Mouse (Mus musculus) CH12.LX (cell line): Measurements from ENCODE around the gene Rrp36. TPM values are rescaled to one million over a fixed set of nuclear protein-coding genes. Genes with fewer than 3 reads are reported as not detected.

Experiments used
- DNase-seq: peaks from one replicate; pipeline ENCODE4 v3.0.0-alpha.2; 2013; ENCODE audit errors: extremely low read depth
- H3K27ac ChIP-seq: 2 replicates; pipeline ENCODE4 v1.5.1; 2012; ENCODE audit warnings: low read depth, mild to moderate bottlenecking, control low read depth, moderate library complexity; ENCODE audit not compliant: insufficient read depth
- H3K27me3 ChIP-seq: replicated peaks from 2 replicates; pipeline ENCODE3; 2012; ENCODE audit warnings: inconsistent platforms
- H3K36me3 ChIP-seq, 2 experiments: replicated peaks in 1 of 2; 2 replicates each; pipeline versions ENCODE3 to v1.6.1; 2012; ENCODE audit warnings: inconsistent platforms in 1 of 2, low read length in 1 of 2, mild to moderate bottlenecking in 1 of 2, mixed read lengths in 1 of 2, moderate library complexity in 1 of 2; ENCODE audit not compliant: control insufficient read depth in 1 of 2, insufficient read depth in 1 of 2
- H3K4me1 ChIP-seq, 2 experiments: 2 replicates each; pipeline ENCODE4 v1.6.1; 2012; ENCODE audit warnings: inconsistent platforms in 1 of 2, moderate library complexity in 1 of 2; ENCODE audit not compliant: insufficient read depth in 2 of 2, control insufficient read depth in 1 of 2
- H3K4me2 ChIP-seq: 2 replicates; pipeline ENCODE4 v1.6.1; 2012; ENCODE audit warnings: low read depth, mild to moderate bottlenecking, control low read depth; ENCODE audit not compliant: poor library complexity, insufficient read depth, severe bottlenecking
- H3K4me3 ChIP-seq, 3 experiments: fragments of 150-350 bp in 1 of 3; sonication (generic) in 1 of 3; replicated peaks in 1 of 3; 2 replicates each; pipeline versions ENCODE3 to v1.5.1; 2011 to 2012; ENCODE audit warnings: low read depth in 2 of 3, low read length in 2 of 3, mild to moderate bottlenecking in 2 of 3, moderate library complexity in 2 of 3, control low read depth in 1 of 3, improper control_type of control experiment in 1 of 3, inconsistent platforms in 1 of 3, mixed read lengths in 1 of 3; ENCODE audit not compliant: poor library complexity in 1 of 3
- H3K79me2 ChIP-seq: replicated peaks from 2 replicates; pipeline ENCODE4 v1.6.1; 2012; ENCODE audit warnings: mild to moderate bottlenecking, moderate library complexity; ENCODE audit not compliant: control insufficient read depth, poor library complexity, insufficient read depth, severe bottlenecking; ENCODE audit errors: extremely low read depth
- H3K9ac ChIP-seq: 2 replicates; pipeline ENCODE4 v1.6.1; 2012; ENCODE audit warnings: low read depth, mild to moderate bottlenecking, control low read depth, moderate library complexity; ENCODE audit not compliant: insufficient read depth
- H3K9me3 ChIP-seq: replicated peaks from 2 replicates; pipeline ENCODE3; 2012; ENCODE audit warnings: low read length, inconsistent platforms, mixed read lengths
- CHD2 ChIP-seq: IDR thresholded peaks from 2 replicates; pipeline ENCODE4 v1.6.1; 2011; ENCODE audit warnings: low read length, improper control_type of control experiment
- E2F4 ChIP-seq: IDR thresholded peaks from 2 replicates; pipeline ENCODE4 v1.6.1; 2011; ENCODE audit warnings: low read depth, low read length, improper control_type of control experiment; ENCODE audit not compliant: insufficient replicate concordance
- ELF1 ChIP-seq: IDR thresholded peaks from 2 replicates; pipeline ENCODE4 v1.6.1; 2014; ENCODE audit warnings: low read depth, mild to moderate bottlenecking, inconsistent platforms, low read length, improper control_type of control experiment
- EP300 ChIP-seq: IDR thresholded peaks from 2 replicates; pipeline ENCODE4 v1.6.1; 2011; ENCODE audit warnings: low read length, improper control_type of control experiment
- GABPA ChIP-seq: IDR thresholded peaks from 2 replicates; pipeline ENCODE4 v1.6.1; 2012; ENCODE audit warnings: low read depth, low read length, improper control_type of control experiment, inconsistent platforms; ENCODE audit not compliant: insufficient replicate concordance
- JUN ChIP-seq: IDR thresholded peaks from 2 replicates; pipeline ENCODE4 v1.6.1; 2011; ENCODE audit warnings: low read depth, mild to moderate bottlenecking, low read length, improper control_type of control experiment, moderate library complexity; ENCODE audit not compliant: insufficient read depth
- JUND ChIP-seq: conservative IDR thresholded peaks from 2 replicates; pipeline ENCODE4 v1.6.1; 2011; ENCODE audit warnings: low read depth, low read length, improper control_type of control experiment
- MAFK ChIP-seq: IDR thresholded peaks from 2 replicates; pipeline ENCODE4 v1.6.1; 2011; ENCODE audit warnings: low read length, improper control_type of control experiment; ENCODE audit not compliant: insufficient replicate concordance
- MAX ChIP-seq: IDR thresholded peaks from 2 replicates; pipeline ENCODE4 v1.6.1; 2011; ENCODE audit warnings: low read length, improper control_type of control experiment
- MAZ ChIP-seq: IDR thresholded peaks from 2 replicates; pipeline ENCODE4 v1.6.1; 2012; ENCODE audit warnings: low read depth, mild to moderate bottlenecking, inconsistent platforms, low read length, improper control_type of control experiment, moderate library complexity
- MXI1 ChIP-seq: IDR thresholded peaks from 2 replicates; pipeline ENCODE4 v1.6.1; 2011; ENCODE audit warnings: mild to moderate bottlenecking, low read depth, low read length, improper control_type of control experiment
- MYC ChIP-seq: IDR thresholded peaks from 2 replicates; pipeline ENCODE4 v1.6.1; 2011; ENCODE audit warnings: low read depth, mild to moderate bottlenecking, improper control_type of control experiment, low read length
- NELFE ChIP-seq: IDR thresholded peaks from 2 replicates; pipeline ENCODE4 v1.6.1; 2011; ENCODE audit warnings: low read depth, low read length, improper control_type of control experiment
- PAX5 ChIP-seq: IDR thresholded peaks from 2 replicates; pipeline ENCODE4 v1.6.1; 2012; ENCODE audit warnings: low read length, inconsistent platforms, mixed read lengths
- POLR2A ChIP-seq: IDR thresholded peaks from 2 replicates; pipeline ENCODE4 v1.6.1; 2011; ENCODE audit warnings: low read depth, mild to moderate bottlenecking, improper control_type of control experiment, low read length
- RAD21 ChIP-seq: IDR thresholded peaks from 2 replicates; pipeline ENCODE4 v1.6.1; 2011; ENCODE audit warnings: low read depth, mild to moderate bottlenecking, low read length, improper control_type of control experiment, moderate library complexity
- TCF12 ChIP-seq: IDR thresholded peaks from 2 replicates; pipeline ENCODE4 v1.6.1; 2014; ENCODE audit warnings: low read depth, mild to moderate bottlenecking, inconsistent platforms, low read length, improper control_type of control experiment
- UBTF ChIP-seq: IDR thresholded peaks from 2 replicates; pipeline ENCODE4 v1.6.1; 2012; ENCODE audit warnings: low read depth, mild to moderate bottlenecking, inconsistent platforms, low read length, improper control_type of control experiment, moderate library complexity
- USF1 ChIP-seq: IDR thresholded peaks from 2 replicates; pipeline ENCODE4 v1.6.1; 2014; ENCODE audit warnings: low read depth, mild to moderate bottlenecking, inconsistent platforms, low read length, improper control_type of control experiment
- dilution Hi-C: fragments of 300-500 bp; cut with MboI; formaldehyde crosslinking; loops from 2 replicates; pipeline ENCODE4 v1.14.3; 2020; ENCODE audit warnings: low sequenced_read_pairs; ENCODE audit not compliant: extremely low pct_unique_long_range_greater_than_20kb, extremely low pct_ligation_motif_present
- in situ Hi-C: fragments of 300-500 bp; cut with MboI; formaldehyde crosslinking; loops from 3 replicates; pipeline ENCODE4 v1.14.3; 2019; ENCODE audit warnings: low sequenced_read_pairs, low pct_ligation_motif_present, low pct_unique_long_range_greater_than_20kb, mixed read lengths
- polyA plus RNA-seq: library from polyadenylated mRNA; unstranded; fragments of >175 nt; gene quantifications from 2 replicates; pipeline ENCODE4 v1.2.1, GENCODE M21; 2012; ENCODE audit warnings: low read depth; ENCODE audit not compliant: insufficient read length
- total RNA-seq, 2 experiments: library from RNA; depleted of rRNA; stranded (reverse); fragments of 300-350 nt in 1 of 2; fragments of >200 nt in 1 of 2; gene quantifications; 2 replicates each; pipeline ENCODE4 v1.2.3; 2012 to 2014

Rrp36 gene
- total and polyA plus RNA-seq, 3 experiments, result 38.1 to 53.6 (median 46.1) TPM

- in situ Hi-C loops (no loop called here), dilution Hi-C loops (no loop called here)
Observed at GRCm38 (mm10) chr17:46698515-46698914, 24.4 kb upstream of the Rrp36 start.

GRCm38 (mm10) chr17:46694517-46695063 lies 20.4 kb upstream of the Rrp36 start:
- in situ Hi-C loops (no loop called here), dilution Hi-C loops (no loop called here)
- Histone ChIP-seq H3K27ac (no peak overlapping the region), H3K4me1 (no peaks in the 10 kb centered on the region), H3K4me3 (no peak overlapping the region), H3K36me3 (peaks cover 9 to 72% of the 10 kb centered on the region in 2 experiments), H3K27me3 (no peaks in the 10 kb centered on the region), H3K9ac (no peak overlapping the region), H3K9me3 (no peaks in the 10 kb centered on the region), H3K79me2 (no peaks in the 10 kb centered on the region; the same call in 1 of the 2 replicates), H3K4me2 (no peak overlapping the region)
- TF ChIP-seq RAD21 (no peak), JUND (no peak), MAX (no peak), JUN (no peak), E2F4 (no peak), ELF1 (no peak), MAFK (no peak), POLR2A (no peak), MAZ (no peak)
- DNase-seq, result no peak

More at GRCm38 (mm10) chr17:46698515-46698914, 24.4 kb upstream of the Rrp36 start:
- peaks cover 3% of the 10 kb centered on the region; the same call in 1 of the 2 replicates for H3K79me2 ChIP-seq
- peaks cover 8 to 70% of the 10 kb centered on the region in 2 experiments for H3K36me3 ChIP-seq
- no peak overlapping the region for H3K4me2 ChIP-seq
- no peaks in the 10 kb centered on the region for H3K27me3 ChIP-seq
- no peak for TF ChIP-seq UBTF
- no peak for TF ChIP-seq CHD2
- no peak for TF ChIP-seq USF1
- no peak for TF ChIP-seq PAX5
- TF ChIP-seq EP300, result no peak
- no peak for TF ChIP-seq E2F4
- TF ChIP-seq ELF1, result no peak
- TF ChIP-seq MXI1, result no peak
- TF ChIP-seq GABPA, result no peak
- no peak for TF ChIP-seq NELFE
- TF ChIP-seq MYC, result no peak
- no peak for TF ChIP-seq TCF12
- no peak for DNase-seq
- H3K27ac ChIP-seq, result no peak overlapping the region
- H3K9ac ChIP-seq, result no peak overlapping the region
- peaks cover 8 to 19% of the 10 kb centered on the region in 2 experiments for H3K4me1 ChIP-seq
- H3K4me3 ChIP-seq, result no peak overlapping the region
- no peaks in the 10 kb centered on the region for H3K9me3 ChIP-seq
